Mouse (Mus musculus) WW6 (cell line): ENCODE measurements at regions not wholly inside any gene's neighbourhood (a gene's known extent, or its start where the extent isn't known, plus 50 kb on each side); places are given as distances from the start of the nearest gene placed in this dataset.

Experiments used
- DNase-seq: peaks from one replicate; pipeline ENCODE4 v3.0.0-alpha.2; 2013; ENCODE audit warnings: low read depth, low spot score

DNA sequence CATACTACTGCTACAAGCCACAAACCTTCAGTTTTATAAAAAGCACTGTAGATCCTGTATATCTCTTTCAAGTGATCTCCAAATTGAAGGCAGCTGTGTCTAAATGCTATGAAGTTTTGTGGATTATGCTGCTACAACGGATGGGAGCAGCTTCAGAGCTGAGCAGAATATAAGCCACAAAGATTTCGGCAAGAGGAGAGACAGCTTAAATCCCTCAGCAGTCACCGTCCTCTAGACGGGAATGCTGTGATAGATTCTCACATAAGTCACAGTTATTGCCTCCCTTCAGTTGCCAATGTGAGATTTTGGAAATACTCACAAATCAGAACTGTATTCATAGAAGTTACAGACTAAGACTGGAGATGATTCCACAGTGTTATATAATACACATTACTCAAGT lies 76.3 kb upstream of the Ccdc85a start:
- no peak for DNase-seq

DNA sequence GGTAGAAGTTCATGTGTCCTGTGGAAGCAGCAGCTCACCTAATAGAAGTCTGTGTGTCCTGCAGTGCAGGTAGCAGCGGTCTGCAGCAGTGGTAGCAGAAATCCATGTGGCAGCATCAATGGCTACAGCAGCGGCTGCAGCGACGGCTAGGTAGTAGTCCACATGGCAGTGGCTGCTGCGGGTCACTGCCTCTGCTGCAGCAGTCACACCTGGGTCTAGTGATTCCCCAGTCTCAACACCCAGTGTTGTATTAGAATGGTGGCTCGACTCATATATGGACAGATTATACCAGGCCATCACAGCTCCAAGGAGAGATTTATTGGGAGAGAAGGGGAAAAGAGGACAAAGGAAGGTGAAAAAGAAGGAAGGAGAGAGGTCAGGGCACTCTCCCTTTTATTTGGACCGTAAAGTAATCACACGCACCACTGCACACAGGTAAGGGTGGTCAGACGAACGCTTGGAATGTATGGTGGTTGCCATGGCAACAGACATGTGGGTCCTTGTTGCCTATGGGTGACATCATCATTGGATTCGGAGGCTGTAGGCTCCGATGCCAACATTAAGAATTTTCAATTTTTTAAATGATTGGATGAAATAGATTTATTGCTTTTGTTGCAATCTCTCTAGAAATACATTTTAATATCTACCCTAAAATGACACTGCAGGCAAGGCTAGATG lies 71.2 kb upstream of the Ccdc85a start:
- no peak for DNase-seq

GRCm38 (mm10) chr11:28649446-28649845 lies 65.3 kb upstream of the Ccdc85a start:
- no peak for DNase-seq

DNA sequence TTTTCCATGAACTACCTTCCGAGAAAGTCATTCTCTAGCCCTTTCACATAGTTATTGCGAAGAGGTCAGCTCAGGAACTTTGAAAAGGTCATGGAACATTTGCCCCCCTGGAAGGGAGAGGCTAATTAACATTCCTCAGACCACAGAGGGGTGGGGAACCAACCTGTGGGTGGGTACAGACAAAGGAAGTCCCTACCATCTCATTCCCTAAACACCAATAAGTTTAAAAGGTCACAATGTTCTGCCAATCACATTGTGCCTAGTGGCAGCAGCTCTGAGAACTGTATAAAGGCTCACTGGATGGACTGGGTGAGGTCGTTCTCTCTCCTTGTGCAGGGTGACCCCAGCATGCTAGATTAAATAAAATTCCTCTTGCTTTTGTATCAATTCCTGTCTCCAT lies 64.8 kb upstream of the Ccdc85a start:
- no peak for DNase-seq

GRCm38 (mm10) chr11:28639081-28639480 lies 55.0 kb upstream of the Ccdc85a start:
- no peak for DNase-seq

DNA sequence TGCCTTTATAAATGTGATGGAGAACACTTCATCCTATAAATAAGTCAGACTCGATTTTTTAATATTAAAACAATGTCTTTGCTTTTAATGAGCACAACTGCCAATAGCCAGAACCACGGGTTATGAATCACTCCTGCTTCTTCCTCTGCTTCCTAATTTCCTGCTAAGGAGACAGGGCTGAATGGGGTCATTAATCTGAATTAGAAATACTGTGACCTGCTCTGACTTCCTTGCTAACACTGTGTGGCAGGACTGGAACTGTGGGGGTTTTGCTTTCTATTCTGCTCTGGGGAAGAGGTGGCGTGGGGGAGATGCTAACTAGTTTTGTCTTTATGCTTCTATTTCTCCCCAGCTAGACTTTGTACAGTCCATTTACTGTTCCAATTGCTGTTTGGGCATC lies 52.6 kb upstream of the Ccdc85a start:
- DNase-seq, result no peak
